Mouse (Mus musculus): ENCODE results near the gene Kdm4c. TPM values are rescaled to one million over a fixed set of nuclear protein-coding genes. Genes with fewer than 3 reads are reported as not detected.

The Kdm4c gene
- total and polyA plus RNA-seq, 2 experiments: 0.81 to 8.7 TPM

DNA sequence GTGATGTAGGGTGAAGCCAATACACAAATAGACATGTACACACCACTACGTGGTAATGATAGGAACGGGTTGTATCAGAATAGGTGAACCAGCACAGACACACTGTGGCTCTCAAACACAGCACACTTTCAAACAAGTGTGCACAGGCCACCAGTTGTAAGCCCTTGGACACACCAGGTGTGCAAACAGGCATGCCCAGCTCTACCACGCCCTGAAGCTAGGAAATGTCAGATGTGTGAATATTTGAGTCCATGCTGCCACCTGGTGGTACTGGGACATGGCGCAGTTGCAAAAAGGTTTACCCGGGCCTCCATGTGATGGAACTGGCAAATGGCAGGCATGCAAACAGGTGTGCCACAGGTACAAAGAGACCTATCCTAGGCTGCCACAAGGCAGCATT lies 10.9 kb upstream of the Kdm4c start:
- H3K27ac ChIP-seq (replicated peaks; ENCODE audit: insufficient read depth, low read depth, low read length): no peak overlapping the region
- WGBS: 65% methylated on average over 5 of the region's 5 CpGs
- no peak overlapping the region for H3K9ac ChIP-seq (ENCODE audit: low read depth, low read length)
- peak; percentile 86 for TF ChIP-seq CTCF (IDR thresholded peaks at IDR 0.05; ENCODE audit: low read depth, low read length)
- TF ChIP-seq POLR2A (IDR thresholded peaks at IDR 0.05; ENCODE audit: extremely low read depth, insufficient read depth, low read length): no peak
- H3K4me1 ChIP-seq (ENCODE audit: control insufficient read depth, insufficient read depth, low read length): no peaks in the 10 kb centered on the region
- DNase-seq (ENCODE audit: extremely low read depth, low read depth, low spot score): peak; percentile 48
- no peaks in the 10 kb centered on the region for H3K36me3 ChIP-seq (ENCODE audit: control insufficient read depth, insufficient read depth, low read length)
- no peaks in the 10 kb centered on the region for H3K79me2 ChIP-seq (ENCODE audit: control insufficient read depth, insufficient read depth, low read length)
- no peak overlapping the region for H3K4me3 ChIP-seq (ENCODE audit: insufficient read depth, low read depth, low read length)
- H3K27me3 ChIP-seq (ENCODE audit: control insufficient read depth, insufficient read depth, low read length): no peaks in the 10 kb centered on the region

DNA sequence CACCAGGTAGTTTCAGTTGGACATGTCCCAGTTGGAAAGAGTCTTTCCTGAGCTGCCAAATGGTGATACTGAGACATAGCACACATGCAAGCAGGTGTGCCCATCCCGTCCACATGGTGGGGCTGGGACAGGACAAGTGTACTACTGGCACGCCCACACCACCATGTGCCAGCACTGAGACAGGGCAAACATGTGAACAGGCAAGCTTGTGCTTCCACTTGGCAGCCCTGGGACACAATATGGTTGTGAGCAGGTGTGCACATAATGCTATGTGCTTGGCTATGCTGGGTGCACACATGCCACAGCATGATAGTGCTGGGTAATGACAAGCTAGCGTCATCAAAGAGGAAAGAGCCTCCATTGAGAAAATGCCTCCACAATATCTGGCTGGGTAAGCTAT lies 8.8 kb upstream of the Kdm4c start:
- Histone ChIP-seq H3K36me3 (ENCODE audit: control insufficient read depth, insufficient read depth, low read length) (no peaks in the 10 kb centered on the region), H3K27ac (replicated peaks; ENCODE audit: insufficient read depth, low read depth, low read length) (no peak overlapping the region), H3K9ac (ENCODE audit: low read depth, low read length) (no peak overlapping the region), H3K4me3 (ENCODE audit: insufficient read depth, low read depth, low read length) (no peak overlapping the region), H3K27me3 (ENCODE audit: control insufficient read depth, insufficient read depth, low read length) (no peaks in the 10 kb centered on the region), H3K79me2 (ENCODE audit: control insufficient read depth, insufficient read depth, low read length) (no peaks in the 10 kb centered on the region), H3K4me1 (ENCODE audit: control insufficient read depth, insufficient read depth, low read length) (no peaks in the 10 kb centered on the region)
- no peak for TF ChIP-seq POLR2A (IDR thresholded peaks at IDR 0.05; ENCODE audit: extremely low read depth, insufficient read depth, low read length)
- TF ChIP-seq CTCF (IDR thresholded peaks at IDR 0.05; ENCODE audit: low read depth, low read length): no peak
- DNase-seq (ENCODE audit: extremely low read depth, low read depth, low spot score): no peak
- WGBS: 88% methylated on average over 3 of the region's 3 CpGs

DNA sequence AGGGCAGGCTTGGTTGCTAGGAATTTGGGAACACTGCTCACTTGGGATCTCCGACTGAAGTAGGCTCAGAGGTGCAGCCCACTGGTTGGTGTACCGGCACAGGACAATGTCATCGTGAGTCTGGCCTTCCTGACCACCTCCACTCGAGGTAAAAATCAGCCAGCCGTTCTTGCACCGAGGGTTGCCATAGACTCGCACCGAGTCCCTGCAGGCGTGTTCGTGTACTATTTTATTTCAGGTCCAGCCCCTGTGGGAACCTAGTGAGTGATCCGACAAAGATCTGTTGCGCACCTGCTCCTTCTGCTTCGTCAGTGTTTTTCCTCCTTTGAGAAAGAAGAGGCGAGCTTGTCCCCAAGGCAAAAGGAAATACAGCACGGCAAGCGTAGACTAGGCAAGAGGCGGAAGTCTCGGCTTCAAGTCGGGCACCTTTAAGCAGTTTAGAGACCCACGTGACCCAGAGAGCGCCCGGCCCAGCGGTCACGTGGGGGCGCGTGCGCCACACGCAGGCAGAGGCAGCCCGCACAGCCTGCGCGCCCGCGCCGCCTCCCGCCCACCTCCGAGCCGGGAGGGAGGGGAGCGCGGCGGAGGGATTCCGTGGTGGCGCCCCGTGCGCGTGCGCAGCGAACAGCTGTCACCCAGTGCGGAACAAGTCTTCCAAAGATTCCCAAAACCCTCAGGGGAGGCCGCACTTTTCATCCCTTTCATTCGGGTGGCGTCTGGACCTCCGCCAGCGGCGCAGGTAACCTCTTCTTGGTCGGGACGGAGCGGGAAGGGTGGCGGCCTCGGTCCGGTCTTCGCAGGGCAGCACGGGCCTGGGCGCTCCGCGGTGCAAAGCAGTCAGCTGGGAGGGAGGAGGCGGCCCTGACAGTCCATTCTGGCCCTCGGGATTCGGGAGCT lies 9.3 kb downstream of the Kdm4c start:
- Histone ChIP-seq H3K4me1 (ENCODE audit: control insufficient read depth, insufficient read depth, low read length) (peaks cover 2% of the 10 kb centered on the region), H3K9ac (ENCODE audit: low read depth, low read length) (peak overlapping the region; percentile 88), H3K36me3 (ENCODE audit: control insufficient read depth, insufficient read depth, low read length) (no peaks in the 10 kb centered on the region), H3K27ac (replicated peaks; ENCODE audit: insufficient read depth, low read depth, low read length) (peak overlapping the region; percentile 81), H3K79me2 (ENCODE audit: control insufficient read depth, insufficient read depth, low read length) (peaks cover 8% of the 10 kb centered on the region; the same call in 1 of the 2 replicates), H3K4me3 (ENCODE audit: insufficient read depth, low read depth, low read length) (peak overlapping the region; percentile 91), H3K27me3 (ENCODE audit: control insufficient read depth, insufficient read depth, low read length) (no peaks in the 10 kb centered on the region)
- TF ChIP-seq POLR2A (IDR thresholded peaks at IDR 0.05; ENCODE audit: extremely low read depth, insufficient read depth, low read length) (peak; percentile 91), CTCF (IDR thresholded peaks at IDR 0.05; ENCODE audit: low read depth, low read length) (no peak)
- peak; percentile 85 for DNase-seq (ENCODE audit: extremely low read depth, low read depth, low spot score)
- WGBS: 1% methylated on average over 68 of the region's 68 CpGs

DNA sequence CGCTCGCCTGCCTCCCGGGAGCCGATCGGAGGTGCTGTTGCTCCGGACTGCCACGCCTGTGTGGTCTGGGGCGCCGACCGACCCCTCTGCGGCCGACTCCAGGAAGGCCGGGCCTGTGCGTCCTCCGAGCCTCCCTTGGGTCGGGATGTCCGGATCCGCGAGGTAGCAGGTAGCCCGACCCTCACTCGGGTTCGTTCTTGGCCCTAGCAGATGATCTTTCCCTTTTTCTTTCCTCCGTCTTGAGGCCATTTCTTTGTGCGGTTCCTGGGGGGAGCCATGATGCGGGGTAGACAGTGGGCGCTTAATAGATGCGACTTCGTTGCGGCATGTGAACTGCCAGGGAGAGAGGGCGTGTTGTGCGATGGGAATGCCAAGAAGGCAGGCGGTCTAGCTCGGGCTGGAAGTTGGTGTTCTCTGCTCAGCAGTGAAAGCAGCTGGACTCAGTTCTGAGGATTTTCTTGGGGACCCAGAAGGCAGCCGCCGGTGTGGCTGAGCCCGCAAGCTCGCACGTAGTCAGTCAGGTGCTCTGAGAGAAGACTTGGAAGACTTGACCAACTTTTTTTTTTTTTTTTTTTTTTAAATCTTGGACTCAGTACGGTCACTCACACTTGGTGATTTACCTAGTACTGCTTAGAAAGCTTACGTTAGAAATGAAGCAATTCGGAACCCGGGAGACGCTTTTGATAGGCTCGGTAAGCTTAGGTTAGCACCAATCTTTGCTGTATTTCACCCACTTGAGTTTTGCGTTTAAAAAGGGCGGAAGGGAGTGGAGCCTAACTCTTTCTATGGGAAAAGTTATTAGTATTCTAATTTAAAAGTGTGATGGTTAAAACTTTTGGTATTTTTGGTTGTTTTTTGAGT lies 10.2 kb downstream of the Kdm4c start:
- Histone ChIP-seq H3K4me1 (ENCODE audit: control insufficient read depth, insufficient read depth, low read length) (peaks cover 2% of the 10 kb centered on the region), H3K9ac (ENCODE audit: low read depth, low read length) (peak overlapping the region; percentile 88), H3K4me3 (ENCODE audit: insufficient read depth, low read depth, low read length) (peak overlapping the region; percentile 91), H3K36me3 (ENCODE audit: control insufficient read depth, insufficient read depth, low read length) (no peaks in the 10 kb centered on the region), H3K27ac (replicated peaks; ENCODE audit: insufficient read depth, low read depth, low read length) (peak overlapping the region; percentile 75), H3K79me2 (ENCODE audit: control insufficient read depth, insufficient read depth, low read length) (peaks cover 8% of the 10 kb centered on the region; the same call in 1 of the 2 replicates), H3K27me3 (ENCODE audit: control insufficient read depth, insufficient read depth, low read length) (no peaks in the 10 kb centered on the region)
- peak; percentile 72 for DNase-seq (ENCODE audit: extremely low read depth, low read depth, low spot score)
- no peak for TF ChIP-seq POLR2A (IDR thresholded peaks at IDR 0.05; ENCODE audit: extremely low read depth, insufficient read depth, low read length)
- TF ChIP-seq CTCF (IDR thresholded peaks at IDR 0.05; ENCODE audit: low read depth, low read length): no peak
- 1% methylated on average over 46 of the region's 46 CpGs for WGBS

DNA sequence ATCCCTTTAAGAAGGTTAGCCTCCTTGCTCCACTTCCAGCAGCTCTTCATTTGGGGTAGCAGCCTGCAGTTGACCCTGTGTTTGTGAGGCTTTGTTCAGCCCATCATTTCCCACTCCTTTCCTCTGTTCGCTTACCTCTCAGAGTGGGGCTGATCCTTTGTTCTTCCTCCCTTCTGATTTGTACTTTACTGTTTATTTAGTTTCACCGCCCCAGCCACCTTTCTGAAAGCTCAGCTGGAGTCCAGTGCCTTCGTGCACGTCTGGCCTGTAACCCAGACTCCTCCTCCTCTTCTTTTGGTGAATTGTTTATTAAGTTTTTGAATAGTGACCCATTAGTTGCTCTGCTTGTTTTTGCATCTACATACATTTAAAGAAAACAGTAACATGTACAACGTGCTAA lies 15.6 kb downstream of the Kdm4c start:
- peak; percentile 67 for DNase-seq (ENCODE audit: extremely low read depth, low read depth, low spot score)
- Histone ChIP-seq H3K27me3 (ENCODE audit: control insufficient read depth, insufficient read depth, low read length) (no peaks in the 10 kb centered on the region), H3K27ac (replicated peaks; ENCODE audit: insufficient read depth, low read depth, low read length) (no peak overlapping the region), H3K36me3 (ENCODE audit: control insufficient read depth, insufficient read depth, low read length) (0 out of 2 replicates have a peak, but pooled peaks cover 2% of the 10 kb centered on the region), H3K9ac (ENCODE audit: low read depth, low read length) (no peak overlapping the region), H3K4me1 (ENCODE audit: control insufficient read depth, insufficient read depth, low read length) (peaks cover 13% of the 10 kb centered on the region), H3K79me2 (ENCODE audit: control insufficient read depth, insufficient read depth, low read length) (peaks cover 17% of the 10 kb centered on the region; the same call in 1 of the 2 replicates), H3K4me3 (ENCODE audit: insufficient read depth, low read depth, low read length) (no peak overlapping the region)
- TF ChIP-seq CTCF (IDR thresholded peaks at IDR 0.05; ENCODE audit: low read depth, low read length) (no peak), POLR2A (IDR thresholded peaks at IDR 0.05; ENCODE audit: extremely low read depth, insufficient read depth, low read length) (no peak)
- WGBS: 27% methylated on average over 5 of the region's 5 CpGs
